Mouse (Mus musculus) bone marrow, adult 2 months (tissue): Measurements from ENCODE around the gene Tob2. TPM values are rescaled to one million over a fixed set of nuclear protein-coding genes. Genes with fewer than 3 reads are reported as not detected.
A peak's percentile ranks its signal among the peaks of the same experiment; 100 is the strongest.

Source experiments
- H3K27ac ChIP-seq: fragments of 200-500 bp; 2 replicates; pipeline ENCODE4 v1.5.1; 2012; ENCODE audit warnings: low read depth, mild to moderate bottlenecking, control low read depth, inconsistent platforms, low read length; ENCODE audit not compliant: control insufficient read depth, poor library complexity, insufficient read depth
- H3K4me1 ChIP-seq: fragments of 200-500 bp; 2 replicates; pipeline ENCODE4 v1.6.1; 2011; ENCODE audit warnings: low read length; ENCODE audit not compliant: control insufficient read depth, insufficient read depth
- H3K4me3 ChIP-seq: fragments of 200-500 bp; replicated peaks from 2 replicates; pipeline ENCODE3; 2011; ENCODE audit warnings: mild to moderate bottlenecking, low read depth, low read length, control low read depth; ENCODE audit not compliant: control insufficient read depth
- CTCF ChIP-seq: fragments of 200-500 bp; IDR thresholded peaks from 2 replicates; pipeline ENCODE4 v1.5.1; 2011; ENCODE audit warnings: low read length, control low read depth; ENCODE audit not compliant: control insufficient read depth, insufficient read depth
- POLR2A ChIP-seq: fragments of 200-500 bp; IDR thresholded peaks from 2 replicates; pipeline ENCODE4 v1.6.1; 2011; ENCODE audit warnings: low read depth, mild to moderate bottlenecking, control low read depth, low read length, borderline replicate concordance; ENCODE audit not compliant: control insufficient read depth
- WGBS: fragments of 180-500 bp; shearing (Covaris S2); methylation state at CpG from one replicate; pipeline ENCODE4 v1.1.7; 2018; 5-methylcytosine and 5-hydroxymethylcytosine counted together
- polyA plus RNA-seq: library from polyadenylated mRNA; stranded (reverse); fragments of >200 nt; gene quantifications from 2 replicates; pipeline ENCODE4 v1.2.4, GENCODE M21; 2011; ENCODE audit warnings: low replicate concordance; ENCODE audit not compliant: missing spikeins, insufficient read depth, insufficient read length

Gene Tob2
- polyA plus RNA-seq, 1 experiment = 9.2 TPM

- 47% methylated on average over 7 of the region's 7 CpGs for WGBS
- no peak overlapping the region for H3K27ac ChIP-seq
- no peak for TF ChIP-seq CTCF
- no peak for TF ChIP-seq POLR2A
- no peak overlapping the region for H3K4me3 ChIP-seq
- no peaks in the 10 kb centered on the region for H3K4me1 ChIP-seq
These were observed 21.4 kb downstream of the Tob2 start for GRCm38 (mm10) chr15:81836966-81837920.

GRCm38 (mm10) chr15:81836124-81836821, 22.3 kb downstream of the Tob2 start:
- Histone ChIP-seq H3K27ac (peak overlapping the region; percentile 4; the same call in 1 of the 2 replicates), H3K4me3 (peak overlapping the region; percentile 67), H3K4me1 (0 out of 2 replicates have a peak, but pooled peaks cover under 1% of the 10 kb centered on the region)
- WGBS = 3% methylated on average over 33 of the region's 33 CpGs
- TF ChIP-seq CTCF (no peak), POLR2A (peak; percentile 48; the same call in 1 of the 2 replicates)

- 0 out of 2 replicates have a peak, but pooled peaks cover 1% of the 10 kb centered on the region for H3K4me1 ChIP-seq
- 75% methylated on average over 10 of the region's 10 CpGs for WGBS
- no peak for TF ChIP-seq POLR2A
- no peak for TF ChIP-seq CTCF
- no peak overlapping the region for H3K27ac ChIP-seq
- H3K4me3 ChIP-seq = no peak overlapping the region
These were observed 23.4 kb downstream of the Tob2 start for GRCm38 (mm10) chr15:81835007-81835880.

GRCm38 (mm10) chr15:81834171-81834841, 24.3 kb downstream of the Tob2 start:
- TF ChIP-seq POLR2A (no peak), CTCF (no peak)
- Histone ChIP-seq H3K4me1 (0 out of 2 replicates have a peak, but pooled peaks cover 1% of the 10 kb centered on the region), H3K4me3 (no peak overlapping the region), H3K27ac (no peak overlapping the region)
- 86% methylated on average over 3 of the region's 3 CpGs for WGBS

GRCm38 (mm10) chr15:81833481-81833880, 25.1 kb downstream of the Tob2 start:
- Histone ChIP-seq H3K4me3 (no peak overlapping the region), H3K4me1 (0 out of 2 replicates have a peak, but pooled peaks cover 1% of the 10 kb centered on the region), H3K27ac (no peak overlapping the region)
- TF ChIP-seq POLR2A (no peak), CTCF (no peak)
- WGBS = 80% methylated on average over 4 of the region's 4 CpGs

GRCm38 (mm10) chr15:81832219-81832618, 26.4 kb downstream of the Tob2 start:
- H3K4me1 ChIP-seq = 0 out of 2 replicates have a peak, but pooled peaks cover 1% of the 10 kb centered on the region
- WGBS = 56% methylated on average over 3 of the region's 3 CpGs
- H3K4me3 ChIP-seq = no peak overlapping the region
- TF ChIP-seq POLR2A (no peak), CTCF (no peak)
- no peak overlapping the region; the same call in 1 of the 2 replicates for H3K27ac ChIP-seq
